Mouse (Mus musculus): ENCODE data around the gene Gas7.

GRCm38 (mm10) chr11:67588828-67589314 lies 133.6 kb downstream of the Gas7 start:
- TF ChIP-seq CTCF (IDR thresholded peaks at IDR 0.05; ENCODE audit: low read depth) (no peak), EP300 (IDR thresholded peaks at IDR 0.05; ENCODE audit: low read depth) (no peak)
